Mouse (Mus musculus): ENCODE results near the gene T2. TPM values are rescaled to one million over a fixed set of nuclear protein-coding genes. Genes with fewer than 3 reads are reported as not detected.

T2 gene
- total RNA-seq, 4 experiments from 2014 or later: not detected

Other genes with a start within 250 kb of the T2 start
- under 1 TPM; 0.40 to 0.99 (median 0.55) TPM for gene Gm49673, start 208.2 kb upstream of the T2 start, total RNA-seq (2022)
- gene Rnaset2a, start 207.9 kb upstream of the T2 start, total RNA-seq (2022): 10 to 100 TPM; 54.7 to 87.9 (median 79.3) TPM
- gene Fgfr1op, start 190.5 kb upstream of the T2 start, total RNA-seq (2022): 10 to 100 TPM; 25.0 to 29.9 (median 27.9) TPM
- under 1 TPM in 1 of 4 experiments, not detected in 3; 1.00 TPM for gene Ccr6, start 119.9 kb upstream of the T2 start, total RNA-seq (2022)
- 100 to 1,000 TPM; 122 to 221 (median 169) TPM for gene Mpc1, start 73.1 kb upstream of the T2 start, total RNA-seq (2022)
- 10 to 100 TPM; 42.0 to 50.0 (median 45.0) TPM for gene Sft2d1, start 44.9 kb upstream of the T2 start, total RNA-seq (2022)
- under 1 TPM; 0.13 to 0.55 (median 0.35) TPM for gene Prr18, start 18.5 kb upstream of the T2 start, total RNA-seq (2022)
- gene T, start 78.4 kb downstream of the T2 start, total RNA-seq (2022): not detected
- gene Pde10a, start 169.4 kb downstream of the T2 start, total RNA-seq (2022): 100 to 1,000 TPM in 1 of 4 experiments, 10 to 100 TPM in 3; 16.9 to 104 (median 44.4) TPM
- gene Gm17087, start 211.0 kb downstream of the T2 start, total RNA-seq (2022): not detected